Comparison of ENCODE assay signal across 14 mouse cellular contexts in genomic region chr13:8955127-8955526, GRCm38 (mm10). TPM values are rescaled to one million over a fixed set of nuclear protein-coding genes. Genes with fewer than 3 reads are reported as not detected.
"Had no signal": no experiment of that assay in that cellular context is flagged by ENCODE, and none has a peak within 500 bp of the region (broad histone marks: within the 10 kb centered on the region; RNA-seq: fewer than 3 reads in every experiment).

No protein-coding gene starts in this region.

RNA-seq across cellular contexts. Expression of gene Idi2, which starts 2.5 kb away (rescaled TPM):
- polyA plus RNA-seq: liver, embryonic 16.5 days; lung, embryonic 14.5 days; midbrain, embryonic 12.5 days; midbrain, postnatal 0 days; neural tube, embryonic 11.5 days; neural tube, embryonic 13.5 days; neural tube, embryonic 15.5 days; small intestine, adult 2 months; stomach, embryonic 14.5 days; stomach, embryonic 16.5 days had no signal

RNA-seq across cellular contexts. Expression of gene Gm9745, which starts 7.1 kb away (rescaled TPM):
- polyA plus RNA-seq: liver, embryonic 16.5 days; lung, embryonic 14.5 days; lung, embryonic 16.5 days; midbrain, embryonic 10.5 days; midbrain, embryonic 12.5 days; midbrain, embryonic 14.5 days; midbrain, postnatal 0 days; neural tube, embryonic 11.5 days; neural tube, embryonic 13.5 days; neural tube, embryonic 15.5 days; small intestine, adult 2 months; stomach, embryonic 14.5 days; stomach, embryonic 16.5 days; thymus, postnatal 0 days had no signal
